Mouse (Mus musculus): Measurements from ENCODE around the gene Mroh2a. TPM values are rescaled to one million over a fixed set of nuclear protein-coding genes. Genes with fewer than 3 reads are reported as not detected.
A peak's percentile ranks its signal among the peaks of the same experiment; 100 is the strongest.

Mroh2a gene
- polyA plus RNA-seq, 1 experiment from 2014 or later: 1.6 TPM

- 52% methylated on average over 2 of the region's 2 CpGs for WGBS
- no peak overlapping the region for H3K4me3 ChIP-seq
- no peak overlapping the region for H3K9ac ChIP-seq
- peaks cover 13% of the 10 kb centered on the region for H3K36me3 ChIP-seq
- H3K4me1 ChIP-seq: no peaks in the 10 kb centered on the region
- no peak overlapping the region for H3K4me2 ChIP-seq (replicated peaks)
- H3K27me3 ChIP-seq: no peaks in the 10 kb centered on the region
- ATAC-seq (ENCODE audit: insufficient number of reproducible peaks, insufficient read depth, low FRiP score, low TSS enrichment): no peak
- H3K27ac ChIP-seq: no peak overlapping the region
- peaks cover 79% of the 10 kb centered on the region for H3K9me3 ChIP-seq
These were observed 28.7 kb downstream of the Mroh2a start for GRCm38 (mm10) chr1:88255466-88255857.

DNA sequence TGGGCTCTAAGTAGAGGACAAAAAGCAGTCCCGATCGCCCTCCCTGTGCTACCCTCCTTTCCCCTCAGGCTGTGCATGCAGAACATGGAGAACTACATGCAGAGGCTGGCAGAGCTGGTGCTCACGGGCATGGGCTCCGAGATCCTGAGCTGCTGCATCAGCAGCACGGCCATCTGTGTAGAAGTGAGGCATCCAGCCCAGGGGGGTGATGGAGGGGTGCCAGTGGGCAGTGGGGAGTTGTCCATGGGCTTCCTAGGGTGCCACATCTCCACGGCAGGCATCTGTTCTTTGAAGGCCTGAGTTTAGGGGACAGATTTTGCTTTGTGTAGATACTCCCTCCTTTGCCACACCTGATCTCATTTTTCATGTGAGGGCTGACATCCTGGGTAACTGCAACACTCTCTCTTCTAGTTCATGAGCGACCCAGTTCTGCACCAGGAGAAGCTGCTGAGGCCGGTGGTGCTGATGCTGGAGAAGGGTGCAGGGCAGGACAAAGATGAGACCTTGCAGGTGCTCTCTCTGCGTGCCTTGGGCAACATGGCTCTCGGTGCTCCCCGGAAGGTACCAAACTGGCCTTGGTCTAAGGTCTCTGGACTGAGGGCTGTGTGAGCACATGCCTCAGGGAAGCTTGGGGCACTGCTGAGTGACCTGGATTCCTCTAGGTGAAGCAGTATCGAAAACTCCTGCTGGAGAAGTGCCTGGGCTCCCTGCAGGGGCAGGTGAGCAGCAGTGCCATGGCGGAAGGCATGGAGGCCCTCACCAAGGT, 29.4 kb downstream of the Mroh2a start:
- peaks cover 20% of the 10 kb centered on the region for H3K36me3 ChIP-seq
- no peak overlapping the region for H3K4me3 ChIP-seq
- no peaks in the 10 kb centered on the region for H3K27me3 ChIP-seq
- WGBS: 76% methylated on average over 13 of the region's 13 CpGs
- ATAC-seq (ENCODE audit: insufficient number of reproducible peaks, insufficient read depth, low FRiP score, low TSS enrichment): no peak
- H3K4me2 ChIP-seq (replicated peaks): no peak overlapping the region
- no peak overlapping the region for H3K9ac ChIP-seq
- H3K4me1 ChIP-seq: no peaks in the 10 kb centered on the region
- peaks cover 73% of the 10 kb centered on the region for H3K9me3 ChIP-seq
- H3K27ac ChIP-seq: no peak overlapping the region

DNA sequence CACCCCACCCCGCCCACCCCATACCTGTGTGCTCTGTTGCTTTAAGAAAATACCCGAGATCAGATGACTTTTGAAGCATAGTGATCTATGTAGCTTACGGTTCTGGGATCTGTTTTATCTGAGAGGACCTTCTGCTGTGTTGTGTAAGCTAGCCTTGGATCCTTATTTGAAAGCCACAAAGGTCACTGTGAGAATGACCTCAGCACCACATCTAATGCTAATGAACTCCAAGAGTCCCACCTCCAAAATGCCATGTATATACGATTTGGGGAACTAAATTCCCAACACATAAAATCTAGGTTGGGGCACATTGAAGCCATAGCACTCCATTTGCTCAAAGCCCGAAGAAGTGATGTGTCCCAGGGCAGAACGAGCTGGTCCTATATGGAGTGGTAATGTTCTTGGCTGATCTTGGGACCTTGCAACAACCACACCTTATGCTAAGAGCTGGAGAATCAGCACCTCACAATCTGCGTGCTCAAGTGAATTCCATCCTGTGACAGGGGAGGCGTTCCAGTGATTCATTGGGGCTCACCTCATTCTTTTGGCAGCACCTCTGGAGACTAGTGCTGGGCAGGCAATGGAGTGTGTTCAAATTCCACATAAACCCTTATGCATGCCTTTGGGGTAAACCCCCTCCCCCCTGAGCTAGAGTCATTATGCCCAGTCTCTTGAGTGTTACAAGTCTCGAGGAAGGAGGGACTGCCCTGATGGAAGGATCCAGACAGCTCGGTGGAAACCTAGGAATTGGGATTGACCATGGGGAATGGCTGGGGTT, 30.3 kb downstream of the Mroh2a start:
- Histone ChIP-seq H3K27ac (no peak overlapping the region), H3K4me3 (no peak overlapping the region), H3K9me3 (peaks cover 70% of the 10 kb centered on the region), H3K4me2 (replicated peaks) (no peak overlapping the region), H3K9ac (no peak overlapping the region), H3K36me3 (peaks cover 29% of the 10 kb centered on the region), H3K27me3 (no peaks in the 10 kb centered on the region), H3K4me1 (no peaks in the 10 kb centered on the region)
- no peak for ATAC-seq (ENCODE audit: insufficient number of reproducible peaks, insufficient read depth, low FRiP score, low TSS enrichment)
- 79% methylated on average over 10 of the region's 10 CpGs for WGBS

- Histone ChIP-seq H3K9me3 (peaks cover 64% of the 10 kb centered on the region), H3K9ac (no peak overlapping the region), H3K4me2 (replicated peaks) (no peak overlapping the region), H3K27ac (no peak overlapping the region), H3K27me3 (no peaks in the 10 kb centered on the region), H3K4me1 (no peaks in the 10 kb centered on the region), H3K36me3 (peaks cover 35% of the 10 kb centered on the region), H3K4me3 (no peak overlapping the region)
- WGBS: 81% methylated on average over 6 of the region's 6 CpGs
- ATAC-seq (ENCODE audit: insufficient number of reproducible peaks, insufficient read depth, low FRiP score, low TSS enrichment): no peak
These were observed 30.9 kb downstream of the Mroh2a start for GRCm38 (mm10) chr1:88257681-88258080.

DNA sequence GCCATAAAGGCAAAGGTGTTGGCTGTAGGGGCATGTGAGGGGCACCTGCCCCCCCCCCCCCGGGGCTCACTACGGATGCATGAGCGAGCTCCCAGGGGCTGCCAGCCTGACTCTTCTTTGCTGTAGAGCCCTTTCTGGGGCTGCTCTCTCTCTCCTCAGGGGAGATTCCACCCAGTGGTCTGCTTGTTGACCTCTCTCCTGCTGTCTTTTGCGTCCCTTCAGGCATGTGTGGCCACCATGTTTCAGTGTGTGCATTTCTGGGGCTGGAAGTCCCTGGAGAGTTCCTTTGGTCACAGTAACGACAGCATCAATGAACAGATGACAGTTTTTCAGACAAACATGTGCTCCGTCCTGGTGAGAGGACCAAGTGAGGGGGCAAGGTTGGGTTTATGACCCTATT, 31.6 kb downstream of the Mroh2a start:
- H3K36me3 ChIP-seq: peaks cover 42% of the 10 kb centered on the region
- no peaks in the 10 kb centered on the region for H3K27me3 ChIP-seq
- no peak overlapping the region for H3K4me2 ChIP-seq (replicated peaks)
- H3K9me3 ChIP-seq: peaks cover 58% of the 10 kb centered on the region
- ATAC-seq (ENCODE audit: insufficient number of reproducible peaks, insufficient read depth, low FRiP score, low TSS enrichment): no peak
- WGBS: 65% methylated on average over 6 of the region's 6 CpGs
- H3K9ac ChIP-seq: no peak overlapping the region
- H3K4me1 ChIP-seq: no peaks in the 10 kb centered on the region
- no peak overlapping the region for H3K27ac ChIP-seq
- no peak overlapping the region for H3K4me3 ChIP-seq

DNA sequence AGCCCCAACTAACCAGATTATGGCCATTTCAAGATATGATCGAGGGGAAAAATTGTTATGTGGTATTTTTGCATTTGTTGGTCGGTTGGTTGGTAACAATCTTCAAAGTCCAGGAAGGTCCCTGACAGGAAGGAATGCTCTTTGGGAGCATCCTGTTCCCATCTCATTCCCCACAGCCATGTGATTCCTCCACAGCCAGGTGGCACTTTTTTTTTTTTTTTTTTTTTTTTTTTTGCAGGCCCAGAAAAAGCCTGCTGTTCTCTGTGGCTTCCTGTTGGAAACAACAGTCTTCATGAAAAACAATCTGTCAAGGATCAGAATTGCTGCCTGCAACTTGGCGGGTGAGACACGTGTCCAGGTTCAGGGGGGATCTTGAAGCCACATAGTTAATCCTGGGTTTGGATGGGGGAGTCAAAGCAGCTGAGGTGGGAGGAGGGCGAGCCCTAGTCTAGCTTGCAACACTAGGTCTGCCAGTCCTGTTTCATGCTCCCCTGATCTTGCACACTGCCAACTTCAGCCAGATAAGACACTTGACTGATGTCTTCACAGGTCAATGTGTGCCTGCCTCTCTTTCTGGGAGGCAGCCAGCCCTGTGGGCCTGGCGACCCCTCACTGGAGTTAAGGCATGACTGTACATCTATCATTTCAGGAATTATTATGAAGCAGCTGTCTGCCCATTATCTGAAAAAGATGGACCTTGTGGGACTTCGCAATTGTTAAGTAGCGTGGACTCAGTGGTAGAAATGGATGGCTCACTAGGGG, 32.3 kb downstream of the Mroh2a start:
- 79% methylated on average over 8 of the region's 8 CpGs for WGBS
- ATAC-seq (ENCODE audit: insufficient number of reproducible peaks, insufficient read depth, low FRiP score, low TSS enrichment): no peak
- peaks cover 54% of the 10 kb centered on the region for H3K9me3 ChIP-seq
- H3K27ac ChIP-seq: no peak overlapping the region
- no peak overlapping the region for H3K9ac ChIP-seq
- H3K4me1 ChIP-seq: no peaks in the 10 kb centered on the region
- H3K4me2 ChIP-seq (replicated peaks): no peak overlapping the region
- H3K27me3 ChIP-seq: no peaks in the 10 kb centered on the region
- no peak overlapping the region for H3K4me3 ChIP-seq
- peaks cover 49% of the 10 kb centered on the region for H3K36me3 ChIP-seq

GRCm38 (mm10) chr1:88259643-88260024, 32.8 kb downstream of the Mroh2a start:
- 75% methylated on average over 4 of the region's 4 CpGs for WGBS

GRCm38 (mm10) chr1:88260114-88260513, 33.3 kb downstream of the Mroh2a start:
- H3K36me3 ChIP-seq: peaks cover 59% of the 10 kb centered on the region
- H3K27ac ChIP-seq: no peak overlapping the region
- no peak overlapping the region for H3K4me3 ChIP-seq
- H3K9me3 ChIP-seq: peaks cover 51% of the 10 kb centered on the region
- H3K9ac ChIP-seq: no peak overlapping the region
- H3K4me2 ChIP-seq (replicated peaks): no peak overlapping the region
- 81% methylated on average over 6 of the region's 6 CpGs for WGBS
- no peaks in the 10 kb centered on the region for H3K27me3 ChIP-seq
- 0 out of 2 replicates have a peak, but pooled peaks have one; percentile 8 for ATAC-seq (ENCODE audit: insufficient number of reproducible peaks, insufficient read depth, low FRiP score, low TSS enrichment)
- H3K4me1 ChIP-seq: no peaks in the 10 kb centered on the region

More at GRCm38 (mm10) chr1:88259643-88260024, 32.8 kb downstream of the Mroh2a start:
- peaks cover 51% of the 10 kb centered on the region for H3K9me3 ChIP-seq
- no peak overlapping the region for H3K4me3 ChIP-seq
- no peak overlapping the region for H3K9ac ChIP-seq
- no peaks in the 10 kb centered on the region for H3K27me3 ChIP-seq
- no peak overlapping the region for H3K4me2 ChIP-seq (replicated peaks)
- no peaks in the 10 kb centered on the region for H3K4me1 ChIP-seq
- 0 out of 2 replicates have a peak, but pooled peaks have one; percentile 0 for ATAC-seq (ENCODE audit: insufficient number of reproducible peaks, insufficient read depth, low FRiP score, low TSS enrichment)
- H3K27ac ChIP-seq: no peak overlapping the region
- H3K36me3 ChIP-seq: peaks cover 55% of the 10 kb centered on the region

GRCm38 (mm10) chr1:88260604-88261377, 34.0 kb downstream of the Mroh2a start:
- Histone ChIP-seq H3K4me3 (no peak overlapping the region), H3K9me3 (peaks cover 50% of the 10 kb centered on the region), H3K27ac (no peak overlapping the region), H3K4me1 (no peaks in the 10 kb centered on the region), H3K36me3 (peaks cover 66% of the 10 kb centered on the region), H3K4me2 (replicated peaks) (no peak overlapping the region), H3K9ac (no peak overlapping the region), H3K27me3 (no peaks in the 10 kb centered on the region)
- ATAC-seq (ENCODE audit: insufficient number of reproducible peaks, insufficient read depth, low FRiP score, low TSS enrichment): no peak
- 85% methylated on average over 10 of the region's 10 CpGs for WGBS

DNA sequence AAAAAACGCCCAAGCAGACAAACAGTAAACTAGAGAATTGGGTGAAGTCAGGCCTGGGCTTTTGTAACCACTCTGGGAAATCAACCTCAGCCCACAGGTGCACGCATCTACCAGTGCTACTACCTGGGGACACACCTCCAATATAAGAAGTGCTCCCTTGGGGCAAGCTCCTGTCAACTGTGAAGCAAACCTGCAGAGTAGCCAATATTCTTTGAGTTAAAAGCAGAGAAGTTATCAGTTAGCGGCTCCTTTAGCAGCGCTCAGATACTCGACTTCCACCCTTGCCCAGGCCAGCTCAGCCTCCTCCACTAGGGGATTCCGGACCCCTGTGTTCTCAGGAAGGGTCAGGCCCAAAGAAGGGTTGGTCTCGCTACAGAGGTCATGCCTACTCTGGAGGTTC, 34.9 kb downstream of the Mroh2a start:
- Histone ChIP-seq H3K27ac (no peak overlapping the region), H3K4me2 (replicated peaks) (no peak overlapping the region), H3K9me3 (peaks cover 42% of the 10 kb centered on the region), H3K4me3 (no peak overlapping the region), H3K9ac (no peak overlapping the region), H3K36me3 (peaks cover 75% of the 10 kb centered on the region), H3K27me3 (no peaks in the 10 kb centered on the region), H3K4me1 (no peaks in the 10 kb centered on the region)
- ATAC-seq (ENCODE audit: insufficient number of reproducible peaks, insufficient read depth, low FRiP score, low TSS enrichment): no peak
- WGBS: 88% methylated on average over 7 of the region's 7 CpGs

DNA sequence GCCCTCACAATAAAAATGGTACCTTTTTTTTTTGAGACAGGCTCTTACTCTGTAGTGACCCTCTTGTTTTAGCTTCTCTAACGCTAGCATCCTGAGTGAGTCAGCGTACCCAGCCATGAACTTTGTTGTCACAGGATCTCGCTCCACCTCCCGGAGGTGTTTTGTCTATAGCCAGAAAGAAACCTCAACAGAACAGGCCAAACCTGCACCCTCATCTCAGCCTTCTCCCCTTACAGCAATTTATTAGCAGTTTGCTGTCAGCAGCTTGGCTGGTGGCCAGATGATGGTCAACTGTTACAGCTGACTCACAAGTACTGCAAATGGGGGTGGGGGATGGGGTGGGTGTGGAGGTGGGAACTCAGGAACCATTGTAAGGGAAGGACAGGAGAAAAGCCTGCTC, 35.5 kb downstream of the Mroh2a start:
- Histone ChIP-seq H3K27me3 (no peaks in the 10 kb centered on the region), H3K27ac (no peak overlapping the region), H3K4me2 (replicated peaks) (no peak overlapping the region), H3K4me1 (no peaks in the 10 kb centered on the region), H3K9ac (no peak overlapping the region), H3K4me3 (no peak overlapping the region), H3K9me3 (peaks cover 37% of the 10 kb centered on the region), H3K36me3 (peaks cover 81% of the 10 kb centered on the region)
- no peak for ATAC-seq (ENCODE audit: insufficient number of reproducible peaks, insufficient read depth, low FRiP score, low TSS enrichment)
- WGBS: 83% methylated on average over 4 of the region's 4 CpGs

Measured in embryonic facial prominence, embryonic 12.5 days (tissue).